Mouse (Mus musculus) gastrocnemius, adult 2 months (tissue): ENCODE data around the gene Ranbp3l. TPM values are rescaled to one million over a fixed set of nuclear protein-coding genes. Genes with fewer than 3 reads are reported as not detected.
A peak's percentile ranks its signal among the peaks of the same experiment; 100 is the strongest.

ENCODE experiments used
- DNase-seq: peaks from one replicate; pipeline ENCODE4 v3.0.0; 2022
- H3K27ac ChIP-seq: fragments of 200-600 bp; 2 replicates; pipeline ENCODE4 v1.8.1; 2022; ENCODE audit warnings: mild to moderate bottlenecking
- H3K4me3 ChIP-seq: fragments of 200-600 bp; 2 replicates; pipeline ENCODE4 v1.8.1; 2022; ENCODE audit warnings: mild to moderate bottlenecking, moderate library complexity
- CTCF ChIP-seq: fragments of 200-600 bp; IDR thresholded peaks from 2 replicates; pipeline ENCODE4 v1.8.1; 2022; ENCODE audit warnings: antibody characterized with exemption, mild to moderate bottlenecking, moderate library complexity
- intact Hi-C: fragments of 180-260 bp; cut with DNase I; formaldehyde crosslinking; loops from one replicate; pipeline ENCODE4 v1.15.1; 2025
- total RNA-seq, 2 experiments: library from RNA; stranded (reverse); gene quantifications; 2 replicates each; pipeline ENCODE4 v1.2.3; 2021

Gene Ranbp3l
- total RNA-seq, 2 experiments from 2014 or later = 0.20 TPM; not detected in 1

GRCm38 (mm10) chr15:9073684-9074083 is 105.9 kb downstream of the Ranbp3l start:
- Histone ChIP-seq H3K27ac (peak overlapping the region; percentile 91; the same call in 1 of the 2 replicates), H3K4me3 (no peak overlapping the region; the same call in 1 of the 2 replicates)
- intact Hi-C loops = no loop called here
- no peak for DNase-seq
- no peak for TF ChIP-seq CTCF

- no peak for TF ChIP-seq CTCF
- Histone ChIP-seq H3K4me3 (no peak overlapping the region), H3K27ac (no peak overlapping the region; the same call in 1 of the 2 replicates)
- no peak for DNase-seq
- intact Hi-C loops = no loop called here
Measured at GRCm38 (mm10) chr15:9074139-9074538, 106.4 kb downstream of the Ranbp3l start.

- no peak for DNase-seq
- TF ChIP-seq CTCF = no peak
- Histone ChIP-seq H3K4me3 (no peak overlapping the region), H3K27ac (no peak overlapping the region)
- intact Hi-C loops = no loop called here
Measured at GRCm38 (mm10) chr15:9074671-9075070, 106.9 kb downstream of the Ranbp3l start.

DNA sequence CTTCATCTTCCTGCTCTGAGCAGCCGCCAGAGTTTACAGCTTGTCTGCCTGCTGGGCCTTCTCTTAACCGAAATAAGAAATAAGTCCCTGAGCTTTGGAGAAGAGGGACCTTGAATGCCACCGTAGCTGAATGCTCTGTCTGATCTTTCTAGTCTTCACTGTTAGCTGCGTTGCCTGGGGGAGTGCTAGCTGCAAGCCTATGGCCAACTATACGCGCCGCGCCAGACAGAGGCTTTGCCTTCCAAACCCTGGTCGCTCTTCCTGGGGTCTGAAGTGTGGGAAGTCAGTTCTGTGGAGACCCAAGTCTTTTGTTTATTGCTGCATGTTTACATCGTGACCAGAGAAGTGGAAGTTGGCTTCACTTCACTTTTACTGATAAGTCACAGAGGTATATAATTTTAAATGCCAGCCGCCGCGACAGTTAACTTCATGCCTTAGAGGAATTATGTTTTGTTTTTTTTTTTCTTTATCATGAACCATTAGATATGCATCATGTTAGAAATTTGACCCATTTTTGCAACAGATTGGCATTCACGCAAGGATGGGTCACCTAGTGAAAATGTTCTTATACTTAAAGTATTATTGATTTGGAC is 108.0 kb downstream of the Ranbp3l start:
- no peak for TF ChIP-seq CTCF
- Histone ChIP-seq H3K27ac (no peak overlapping the region), H3K4me3 (no peak overlapping the region)
- DNase-seq = no peak
- intact Hi-C loops = no loop called here

DNA sequence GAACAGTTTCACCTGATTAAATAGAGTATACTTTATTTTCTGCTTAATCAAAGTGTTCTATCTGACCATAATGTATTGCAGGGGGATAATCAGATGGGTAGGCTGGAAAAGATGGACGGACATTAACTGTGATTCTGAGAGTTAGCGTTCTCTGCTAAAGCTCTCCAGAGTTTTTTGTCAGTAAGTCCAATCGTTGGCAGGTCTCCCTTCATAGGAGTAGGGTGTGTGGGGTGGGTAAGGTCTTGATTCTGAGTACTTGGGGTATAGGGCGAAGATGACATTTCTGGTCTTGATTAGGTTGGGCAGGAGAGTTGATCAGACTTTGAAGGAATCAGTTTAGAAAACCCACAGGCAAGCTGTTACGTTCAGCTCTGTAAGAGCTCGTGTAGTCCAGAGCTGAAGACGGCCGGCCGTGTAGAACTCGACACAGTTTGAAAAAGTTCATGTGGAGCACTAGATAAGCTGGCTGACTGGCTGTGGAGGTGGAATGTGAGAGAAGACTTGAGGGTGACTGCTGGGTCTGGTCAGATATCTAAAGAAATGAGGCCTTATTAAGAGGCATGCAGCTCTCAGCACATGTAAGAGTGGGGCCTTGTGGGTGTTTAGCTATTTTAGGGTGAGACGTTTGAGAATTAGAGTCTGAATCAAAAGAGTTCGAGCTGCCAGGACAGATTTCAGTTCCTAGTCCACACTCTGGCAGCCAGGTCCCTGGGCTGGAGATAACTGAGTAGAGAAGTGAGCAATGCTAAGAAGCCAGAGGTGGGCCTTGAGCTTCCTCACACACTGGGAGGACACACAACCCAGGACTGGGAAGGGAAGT is 110.9 kb downstream of the Ranbp3l start:
- no peak for DNase-seq
- Histone ChIP-seq H3K4me3 (no peak overlapping the region), H3K27ac (peak overlapping the region; percentile 20; the same call in 1 of the 2 replicates)
- TF ChIP-seq CTCF = no peak
- intact Hi-C loops = no loop called here

DNA sequence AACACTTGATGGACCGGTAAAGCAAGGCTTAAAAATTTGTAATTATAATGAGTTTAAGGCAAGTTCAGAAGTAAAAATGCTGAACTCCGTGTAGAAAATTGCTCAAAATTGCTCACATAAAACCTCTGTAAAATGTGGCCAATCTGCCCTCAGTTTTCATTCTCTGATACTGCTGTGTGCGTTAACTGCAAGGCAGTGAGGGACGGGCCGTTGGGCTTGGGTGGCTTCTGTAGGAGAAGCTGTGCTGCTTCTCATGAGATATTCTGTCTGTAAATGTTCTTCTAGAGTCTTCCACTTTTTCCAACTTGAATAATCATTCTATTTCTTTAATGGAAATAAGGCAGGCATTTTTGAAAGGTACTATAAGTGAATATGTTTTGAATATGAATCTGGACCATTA is 111.9 kb downstream of the Ranbp3l start:
- intact Hi-C loops = no loop called here
- no peak overlapping the region for H3K4me3 ChIP-seq
- TF ChIP-seq CTCF = no peak
- no peak overlapping the region for H3K27ac ChIP-seq
- no peak for DNase-seq

DNA sequence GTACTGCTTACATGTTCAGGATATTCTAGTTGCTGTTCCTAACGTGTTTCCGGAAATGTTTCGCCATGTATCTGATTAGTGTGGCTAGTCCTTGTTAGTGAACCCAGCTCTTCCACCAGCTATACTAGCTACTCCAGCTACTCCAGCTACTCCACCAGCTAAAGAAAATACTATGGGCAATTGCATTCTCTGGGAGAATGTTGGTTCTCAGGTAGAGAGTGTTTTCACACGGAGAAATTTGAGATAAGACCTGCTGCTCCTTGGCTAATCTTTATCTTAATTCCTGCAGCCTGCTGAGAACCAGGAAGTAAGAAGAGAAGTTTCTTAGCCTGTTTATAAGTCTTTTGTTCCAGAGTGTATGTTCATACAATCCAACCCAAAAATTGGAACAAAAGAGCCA is 112.5 kb downstream of the Ranbp3l start:
- intact Hi-C loops = no loop called here
- no peak for DNase-seq
- TF ChIP-seq CTCF = no peak
- Histone ChIP-seq H3K4me3 (no peak overlapping the region), H3K27ac (no peak overlapping the region)

- Histone ChIP-seq H3K27ac (no peak overlapping the region), H3K4me3 (no peak overlapping the region)
- no peak for DNase-seq
- intact Hi-C loops = no loop called here
- no peak for TF ChIP-seq CTCF
Measured at GRCm38 (mm10) chr15:9081294-9081693, 113.5 kb downstream of the Ranbp3l start.

- intact Hi-C loops = no loop called here
- TF ChIP-seq CTCF = no peak
- no peak for DNase-seq
- Histone ChIP-seq H3K27ac (no peak overlapping the region), H3K4me3 (no peak overlapping the region)
Measured at GRCm38 (mm10) chr15:9082753-9083152, 115.0 kb downstream of the Ranbp3l start.

DNA sequence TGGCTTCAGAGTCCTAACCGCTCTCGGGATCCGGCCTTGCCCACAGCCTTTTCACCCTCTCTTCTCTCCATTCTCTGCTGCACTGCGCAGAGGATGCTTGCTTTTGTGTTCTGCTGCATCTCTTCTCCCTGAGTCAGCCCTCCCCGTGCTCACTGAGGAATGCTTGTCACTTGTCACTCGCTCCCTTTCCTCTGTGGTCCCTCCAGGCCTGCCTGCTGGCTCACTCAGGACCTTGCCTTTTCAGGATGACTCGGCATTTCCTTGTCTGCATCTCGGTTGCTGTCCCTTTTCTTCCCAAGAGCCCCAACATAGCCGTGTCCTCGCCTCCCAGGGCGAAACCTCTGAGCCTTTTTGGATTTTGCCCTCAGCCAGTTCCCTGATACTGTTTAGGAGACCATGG is 119.1 kb downstream of the Ranbp3l start:
- Histone ChIP-seq H3K27ac (no peak overlapping the region), H3K4me3 (no peak overlapping the region)
- TF ChIP-seq CTCF = no peak
- intact Hi-C loops = no loop called here
- no peak for DNase-seq

- intact Hi-C loops = no loop called here
- no peak for TF ChIP-seq CTCF
- DNase-seq = no peak
- no peak overlapping the region for H3K4me3 ChIP-seq
- H3K27ac ChIP-seq = no peak overlapping the region
Measured at GRCm38 (mm10) chr15:9087421-9087820, 119.7 kb downstream of the Ranbp3l start.

DNA sequence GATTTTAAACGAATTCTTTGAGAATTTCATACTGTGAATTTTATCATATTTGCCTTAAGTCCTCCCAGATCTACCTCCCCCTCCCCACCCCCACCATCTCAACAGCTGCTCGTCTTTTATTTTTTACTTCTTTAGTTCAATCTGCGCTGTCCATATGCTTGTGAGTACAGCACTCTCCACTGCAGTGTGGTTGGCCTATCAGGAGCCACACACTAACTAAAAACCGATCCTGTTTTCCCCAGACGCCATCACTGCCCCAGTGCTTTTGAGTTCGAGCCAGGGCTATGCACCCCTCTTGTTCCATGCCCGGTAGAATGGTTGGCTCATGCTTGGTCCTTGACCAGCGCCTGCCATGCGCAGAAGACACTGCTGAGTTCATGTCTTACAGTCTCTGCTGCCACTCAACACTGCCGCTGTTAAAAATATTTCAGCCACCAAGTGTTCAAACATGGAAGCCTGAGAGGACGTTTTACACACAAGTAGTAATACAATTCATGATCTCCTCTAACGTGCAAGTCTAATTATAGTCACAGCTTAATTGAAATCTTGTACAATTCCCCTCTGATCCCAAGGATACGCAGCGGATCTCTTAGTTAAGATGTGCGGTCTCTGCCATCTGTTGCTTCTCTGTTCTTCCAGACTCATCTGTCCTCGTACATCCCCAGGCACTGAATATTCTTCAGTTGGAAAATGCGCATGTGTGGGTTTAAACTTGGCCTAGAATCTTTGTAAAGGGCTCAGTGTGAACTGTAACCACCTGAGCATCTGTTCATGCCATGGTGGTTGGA is 120.3 kb downstream of the Ranbp3l start:
- no peak for DNase-seq
- intact Hi-C loops = no loop called here
- TF ChIP-seq CTCF = no peak
- H3K4me3 ChIP-seq = no peak overlapping the region
- H3K27ac ChIP-seq = no peak overlapping the region

DNA sequence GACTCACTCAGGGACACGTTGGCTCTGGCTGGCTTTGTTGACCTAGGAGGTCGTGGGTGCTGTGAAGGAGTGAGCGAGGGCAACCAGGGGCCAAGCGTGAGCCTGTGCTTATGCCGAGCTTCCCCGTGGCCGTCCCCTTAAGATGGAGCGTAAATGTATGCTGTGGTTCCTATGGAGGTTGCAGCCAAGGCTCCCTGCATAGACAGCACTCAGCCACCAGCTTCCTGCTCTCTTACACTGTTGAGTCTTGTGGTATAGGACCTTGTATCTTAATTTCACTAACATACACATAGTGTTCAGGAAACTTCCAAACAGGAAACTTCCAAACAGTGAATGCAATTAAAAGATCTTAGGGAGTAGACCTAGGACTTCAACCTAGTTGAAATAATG is 120.9 kb downstream of the Ranbp3l start:
- DNase-seq = no peak
- Histone ChIP-seq H3K27ac (no peak overlapping the region), H3K4me3 (no peak overlapping the region)
- no peak for TF ChIP-seq CTCF
- intact Hi-C loops = no loop called here
